Mouse (Mus musculus) C2C12 (cell line): Measurements from ENCODE around the gene Evpl. TPM values are rescaled to one million over a fixed set of nuclear protein-coding genes. Genes with fewer than 3 reads are reported as not detected.
A peak's percentile ranks its signal among the peaks of the same experiment; 100 is the strongest.

Source experiments
- H3K27me3 ChIP-seq: one replicate; pipeline ENCODE4 v1.6.1; 2011; ENCODE audit not compliant: control insufficient read depth, insufficient read depth, insufficient read length
- H3K36me3 ChIP-seq: one replicate; pipeline ENCODE4 v1.6.1; 2011; ENCODE audit not compliant: control insufficient read depth, insufficient read depth
- H3K4me3 ChIP-seq: one replicate; pipeline ENCODE4 v1.5.1; 2011; ENCODE audit warnings: mild to moderate bottlenecking, control low read depth; ENCODE audit not compliant: poor library complexity, insufficient read depth, severe bottlenecking
- H3K79me2 ChIP-seq: one replicate; pipeline ENCODE4 v1.6.1; 2011; ENCODE audit not compliant: control insufficient read depth, insufficient read depth
- H3K79me3 ChIP-seq: one replicate; pipeline ENCODE4 v1.6.1; 2011; ENCODE audit warnings: low read depth, control low read depth
- H3ac ChIP-seq: one replicate; pipeline ENCODE3; 2011; ENCODE audit warnings: low read depth; ENCODE audit not compliant: control insufficient read depth, insufficient read length
- CEBPB ChIP-seq: IDR thresholded peaks from one replicate; pipeline ENCODE4 v1.6.1; 2011; ENCODE audit warnings: low read depth, mild to moderate bottlenecking, control low read depth, moderate library complexity
- CTCF ChIP-seq: IDR thresholded peaks from one replicate; pipeline ENCODE4 v1.5.1; 2011; ENCODE audit not compliant: control insufficient read depth, insufficient read depth, insufficient read length
- FOSL1 ChIP-seq: IDR thresholded peaks from one replicate; pipeline ENCODE4 v1.8.0; 2011; ENCODE audit warnings: mild to moderate bottlenecking, low read length; ENCODE audit not compliant: poor library complexity, insufficient read depth, severe bottlenecking
- MAX ChIP-seq: IDR thresholded peaks from one replicate; pipeline ENCODE4 v1.6.1; 2011; ENCODE audit warnings: mild to moderate bottlenecking, control low read depth
- MYOD1 ChIP-seq: IDR thresholded peaks from one replicate; pipeline ENCODE4 v1.6.1; 2011; ENCODE audit warnings: low read depth; ENCODE audit not compliant: control insufficient read depth, insufficient read length
- MYOG ChIP-seq: IDR thresholded peaks from one replicate; pipeline ENCODE4 v1.6.1; 2011; ENCODE audit not compliant: control insufficient read depth, insufficient read length; ENCODE audit errors: extremely low read depth
- USF1 ChIP-seq: IDR thresholded peaks from one replicate; pipeline ENCODE4 v1.6.1; 2011; ENCODE audit warnings: low read depth, mild to moderate bottlenecking, control low read depth, moderate library complexity
- polyA plus RNA-seq: library from polyadenylated mRNA; unstranded; fragments of >200 nt; fragmentation: generic; extraction: Trizol; gene quantifications from one replicate; pipeline ENCODE4 v1.2.1, GENCODE M21; 2012; ENCODE audit warnings: missing spikeins

Gene Evpl
- polyA plus RNA-seq, 1 experiment: 0.13 TPM

- TF ChIP-seq MAX: no peak
- peak; percentile 59 for TF ChIP-seq CEBPB
- no peak overlapping the region for H3ac ChIP-seq
- H3K36me3 ChIP-seq: peaks cover 83% of the 10 kb centered on the region
- H3K79me3 ChIP-seq: peaks cover 9% of the 10 kb centered on the region
- H3K27me3 ChIP-seq: no peaks in the 10 kb centered on the region
- H3K79me2 ChIP-seq: peaks cover 30% of the 10 kb centered on the region
- H3K4me3 ChIP-seq: no peak overlapping the region
Measured at GRCm38 (mm10) chr11:116260259-116260658, 22.4 kb upstream of the Evpl start.

GRCm38 (mm10) chr11:116259461-116259860 is 21.6 kb upstream of the Evpl start:
- H3ac ChIP-seq: no peak overlapping the region
- TF ChIP-seq MYOD1: peak; percentile 57
- no peak for TF ChIP-seq USF1
- no peak for TF ChIP-seq MYOG
- peak; percentile 10 for TF ChIP-seq MAX
- TF ChIP-seq FOSL1: no peak
- peaks cover 34% of the 10 kb centered on the region for H3K79me2 ChIP-seq
- H3K36me3 ChIP-seq: peaks cover 80% of the 10 kb centered on the region
- peaks cover 9% of the 10 kb centered on the region for H3K79me3 ChIP-seq
- no peaks in the 10 kb centered on the region for H3K27me3 ChIP-seq
- H3K4me3 ChIP-seq: no peak overlapping the region

- Histone ChIP-seq H3K79me3 (peaks cover 9% of the 10 kb centered on the region), H3K27me3 (no peaks in the 10 kb centered on the region), H3K4me3 (no peak overlapping the region), H3ac (peak overlapping the region; percentile 19), H3K36me3 (peaks cover 77% of the 10 kb centered on the region), H3K79me2 (peaks cover 34% of the 10 kb centered on the region)
- TF ChIP-seq MAX: peak; percentile 76
- peak; percentile 27 for TF ChIP-seq USF1
- no peak for TF ChIP-seq CTCF
- TF ChIP-seq MYOD1: no peak
- no peak for TF ChIP-seq CEBPB
- no peak for TF ChIP-seq MYOG
- TF ChIP-seq FOSL1: peak; percentile 55
Measured at GRCm38 (mm10) chr11:116255982-116256675, 18.3 kb upstream of the Evpl start.

GRCm38 (mm10) chr11:116255090-116255981 is 17.5 kb upstream of the Evpl start:
- TF ChIP-seq USF1: no peak
- TF ChIP-seq CEBPB: no peak
- TF ChIP-seq CTCF: no peak
- TF ChIP-seq MYOD1: no peak
- TF ChIP-seq MAX: no peak
- Histone ChIP-seq H3K4me3 (no peak overlapping the region), H3K79me2 (peaks cover 34% of the 10 kb centered on the region), H3ac (peak overlapping the region; percentile 34), H3K36me3 (peaks cover 75% of the 10 kb centered on the region), H3K27me3 (no peaks in the 10 kb centered on the region), H3K79me3 (peaks cover 9% of the 10 kb centered on the region)

- Histone ChIP-seq H3K4me3 (no peak overlapping the region), H3ac (no peak overlapping the region), H3K79me3 (peaks cover 9% of the 10 kb centered on the region), H3K36me3 (peaks cover 74% of the 10 kb centered on the region), H3K27me3 (no peaks in the 10 kb centered on the region), H3K79me2 (peaks cover 34% of the 10 kb centered on the region)
- TF ChIP-seq CEBPB (no peak), USF1 (no peak), MYOD1 (no peak), FOSL1 (peak; percentile 42)
Measured at GRCm38 (mm10) chr11:116254627-116255026, 16.8 kb upstream of the Evpl start.

- peaks cover 22% of the 10 kb centered on the region for H3K79me2 ChIP-seq
- no peak overlapping the region for H3K4me3 ChIP-seq
- TF ChIP-seq FOSL1: no peak
- no peak for TF ChIP-seq USF1
- TF ChIP-seq CTCF: no peak
- TF ChIP-seq MYOG: no peak
- TF ChIP-seq CEBPB: no peak
- no peak for TF ChIP-seq MYOD1
- TF ChIP-seq MAX: no peak
- no peak overlapping the region for H3ac ChIP-seq
- H3K36me3 ChIP-seq: peaks cover 75% of the 10 kb centered on the region
- peaks cover 4% of the 10 kb centered on the region for H3K79me3 ChIP-seq
- no peaks in the 10 kb centered on the region for H3K27me3 ChIP-seq
Measured at GRCm38 (mm10) chr11:116253076-116253600, 15.3 kb upstream of the Evpl start.
